Mouse (Mus musculus) adrenal gland, adult 8-10 months (tissue): ENCODE results near the gene Best1. TPM values are rescaled to one million over a fixed set of nuclear protein-coding genes. Genes with fewer than 3 reads are reported as not detected.

ENCODE experiments used
- total RNA-seq, 4 experiments: library from RNA; stranded (reverse); gene quantifications; 2 replicates each; pipeline ENCODE4 v1.2.4; 2022

Gene Best1
- total RNA-seq, 4 experiments from 2014 or later: 0.15 to 1.0 (median 0.44) TPM

Other genes with a start within 250 kb of the Best1 start
- not detected for gene Scgb2a2, start 154.1 kb downstream of the Best1 start, total RNA-seq
- 10 to 100 TPM; 13.3 to 19.8 (median 18.5) TPM for gene Incenp, start 102.1 kb downstream of the Best1 start, total RNA-seq
- gene Fth1, start 21.0 kb downstream of the Best1 start, total RNA-seq: 1,000 to 10,000 TPM; 2,860 to 3,469 (median 3,019) TPM
- 10 to 100 TPM in 2 of 4 experiments, 1 to 10 TPM in 2; 6.5 to 13.3 (median 9.5) TPM for gene Rab3il1, start within 50 bp of the Best1 start, total RNA-seq
- 10 to 100 TPM in 3 of 4 experiments, 1 to 10 TPM in 1; 9.9 to 55.1 (median 22.0) TPM for gene Fads3, start 39.9 kb upstream of the Best1 start, total RNA-seq
- gene Fads2, start 100.1 kb upstream of the Best1 start, total RNA-seq: 1,000 to 10,000 TPM; 1,620 to 2,476 (median 1,986) TPM
- gene Fads1, start 181.3 kb upstream of the Best1 start, total RNA-seq: 1,000 to 10,000 TPM in 2 of 4 experiments, 100 to 1,000 TPM in 2; 923 to 1,535 (median 1,260) TPM
- 100 to 1,000 TPM; 131 to 198 (median 144) TPM for gene Tmem258, start 202.4 kb upstream of the Best1 start, total RNA-seq
- 10 to 100 TPM; 10.8 to 19.1 (median 14.1) TPM for gene Fen1, start 202.5 kb upstream of the Best1 start, total RNA-seq
- 1 to 10 TPM in 3 of 4 experiments, under 1 TPM in 1; 0.94 to 2.0 (median 1.4) TPM for gene Myrf, start 239.1 kb upstream of the Best1 start, total RNA-seq